Mouse (Mus musculus): ENCODE data around the gene Il1r1. TPM values are rescaled to one million over a fixed set of nuclear protein-coding genes. Genes with fewer than 3 reads are reported as not detected.

Il1r1 gene
- polyA plus RNA-seq, 1 experiment from 2014 or later, result 22.0 TPM

DNA sequence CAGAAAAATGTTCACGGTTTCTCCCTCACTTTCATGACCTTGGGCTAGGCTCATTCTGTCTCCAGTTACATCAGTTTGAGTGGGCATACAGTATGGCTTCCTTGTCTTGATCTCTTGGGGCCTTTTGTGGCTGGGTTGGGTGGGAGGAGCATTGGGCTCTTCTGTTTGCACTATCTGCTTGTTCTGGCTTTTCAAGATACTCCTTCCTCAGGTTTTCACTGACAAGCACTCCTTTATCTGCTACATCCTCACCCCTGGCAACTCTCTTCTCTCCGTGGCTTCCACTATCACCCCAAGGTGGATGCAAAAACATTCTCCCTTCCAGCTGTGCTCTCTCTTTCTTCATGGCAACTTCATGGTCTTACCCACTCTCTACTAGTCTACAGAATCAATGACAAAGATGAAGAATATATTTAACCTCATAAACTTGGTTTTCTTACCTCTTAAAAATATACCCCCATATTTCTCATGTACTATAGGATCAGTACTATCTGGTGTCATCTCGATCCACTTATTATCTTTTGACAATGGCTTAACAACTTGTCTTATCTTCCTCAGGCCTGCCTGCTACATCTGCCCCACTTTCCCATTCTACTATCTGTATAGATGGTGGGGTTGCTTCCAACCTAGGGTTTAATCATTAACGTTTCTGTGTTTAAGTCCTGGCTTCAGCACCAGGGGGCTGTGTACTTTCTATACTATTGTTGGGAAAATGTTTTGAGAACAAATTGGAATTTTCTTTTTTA is 127.5 kb downstream of the Il1r1 start:
- no peak overlapping the region; the same call in 1 of the 2 replicates for H3K27ac ChIP-seq (ENCODE audit: low read depth, low read length)
- DNase-seq (ENCODE audit: low spot score) (no peak), ATAC-seq (replicated peaks; ENCODE audit: low FRiP score) (peak; percentile 89)
- H3K4me1 ChIP-seq (replicated peaks; ENCODE audit: control insufficient read depth, insufficient read depth, low read length), result peaks cover 11% of the 10 kb centered on the region
- no peaks in the 10 kb centered on the region for H3K27me3 ChIP-seq (replicated peaks; ENCODE audit: control insufficient read depth, insufficient read depth, low read length)
- no peak overlapping the region for H3K9ac ChIP-seq (ENCODE audit: low read depth, low read length)
- H3K4me3 ChIP-seq (ENCODE audit: low read depth, low read length), result no peak overlapping the region
- no peaks in the 10 kb centered on the region for H3K36me3 ChIP-seq (ENCODE audit: control insufficient read depth, insufficient read depth, low read length)
- H3K9me3 ChIP-seq (ENCODE audit: control insufficient read depth, low read length), result no peaks in the 10 kb centered on the region
- WGBS, result 64% methylated on average over 4 of the region's 4 CpGs
- no peak overlapping the region for H3K4me2 ChIP-seq

- no peak overlapping the region for H3K4me2 ChIP-seq
- no peaks in the 10 kb centered on the region for H3K36me3 ChIP-seq (ENCODE audit: control insufficient read depth, insufficient read depth, low read length)
- WGBS, result 62% methylated on average over 2 of the region's 2 CpGs
- H3K4me1 ChIP-seq (replicated peaks; ENCODE audit: control insufficient read depth, insufficient read depth, low read length), result peaks cover 11% of the 10 kb centered on the region
- no peaks in the 10 kb centered on the region for H3K9me3 ChIP-seq (ENCODE audit: control insufficient read depth, low read length)
- no peak overlapping the region for H3K9ac ChIP-seq (ENCODE audit: low read depth, low read length)
- no peak overlapping the region for H3K27ac ChIP-seq (ENCODE audit: low read depth, low read length)
- H3K4me3 ChIP-seq (ENCODE audit: low read depth, low read length), result no peak overlapping the region
- no peak for DNase-seq (ENCODE audit: low spot score)
- no peaks in the 10 kb centered on the region for H3K27me3 ChIP-seq (replicated peaks; ENCODE audit: control insufficient read depth, insufficient read depth, low read length)
- ATAC-seq (replicated peaks; ENCODE audit: low FRiP score), result peak; percentile 13; the same call in 1 of the 2 replicates
Observed at GRCm38 (mm10) chr1:40352904-40353286, 128.0 kb downstream of the Il1r1 start.

DNA sequence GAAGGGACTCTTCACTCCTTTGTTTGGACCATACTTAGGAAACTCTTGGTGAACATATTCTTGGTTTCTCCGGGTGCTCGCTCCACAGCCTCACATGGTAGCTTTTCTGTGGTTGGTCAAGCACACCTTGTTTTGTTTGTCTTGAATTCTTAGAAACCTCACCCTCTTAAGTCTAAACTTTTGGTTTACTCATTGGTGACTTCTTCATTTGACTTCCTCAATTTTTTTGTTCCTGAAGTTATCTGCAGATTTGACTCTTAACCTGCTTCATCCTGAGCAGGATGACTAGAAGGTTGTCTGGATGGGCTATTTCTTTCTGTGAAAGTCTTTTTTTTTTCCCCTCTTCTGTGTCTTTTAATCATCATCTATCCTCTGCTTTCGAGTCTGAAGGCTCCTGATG is 129.8 kb downstream of the Il1r1 start:
- Histone ChIP-seq H3K4me2 (no peak overlapping the region), H3K27me3 (replicated peaks; ENCODE audit: control insufficient read depth, insufficient read depth, low read length) (no peaks in the 10 kb centered on the region), H3K36me3 (ENCODE audit: control insufficient read depth, insufficient read depth, low read length) (no peaks in the 10 kb centered on the region), H3K9me3 (ENCODE audit: control insufficient read depth, low read length) (no peaks in the 10 kb centered on the region), H3K9ac (ENCODE audit: low read depth, low read length) (no peak overlapping the region), H3K4me3 (ENCODE audit: low read depth, low read length) (no peak overlapping the region), H3K4me1 (replicated peaks; ENCODE audit: control insufficient read depth, insufficient read depth, low read length) (peaks cover 20% of the 10 kb centered on the region), H3K27ac (ENCODE audit: low read depth, low read length) (no peak overlapping the region)
- WGBS, result 72% methylated on average over 3 of the region's 3 CpGs
- DNase-seq (ENCODE audit: low spot score), result no peak
- no peak for ATAC-seq (replicated peaks; ENCODE audit: low FRiP score)

- DNase-seq (ENCODE audit: low spot score), result no peak
- Histone ChIP-seq H3K36me3 (ENCODE audit: control insufficient read depth, insufficient read depth, low read length) (no peaks in the 10 kb centered on the region), H3K27ac (ENCODE audit: low read depth, low read length) (no peak overlapping the region), H3K4me3 (ENCODE audit: low read depth, low read length) (no peak overlapping the region), H3K27me3 (replicated peaks; ENCODE audit: control insufficient read depth, insufficient read depth, low read length) (no peaks in the 10 kb centered on the region), H3K4me2 (no peak overlapping the region), H3K9me3 (ENCODE audit: control insufficient read depth, low read length) (no peaks in the 10 kb centered on the region), H3K9ac (ENCODE audit: low read depth, low read length) (no peak overlapping the region), H3K4me1 (replicated peaks; ENCODE audit: control insufficient read depth, insufficient read depth, low read length) (peaks cover 23% of the 10 kb centered on the region)
- WGBS, result 67% methylated on average over 4 of the region's 4 CpGs
- no peak for ATAC-seq (replicated peaks; ENCODE audit: low FRiP score)
Observed at GRCm38 (mm10) chr1:40355431-40355843, 130.6 kb downstream of the Il1r1 start.

- no peak overlapping the region for H3K9ac ChIP-seq (ENCODE audit: low read depth, low read length)
Observed at GRCm38 (mm10) chr1:40355904-40356521, 131.1 kb downstream of the Il1r1 start.

DNA sequence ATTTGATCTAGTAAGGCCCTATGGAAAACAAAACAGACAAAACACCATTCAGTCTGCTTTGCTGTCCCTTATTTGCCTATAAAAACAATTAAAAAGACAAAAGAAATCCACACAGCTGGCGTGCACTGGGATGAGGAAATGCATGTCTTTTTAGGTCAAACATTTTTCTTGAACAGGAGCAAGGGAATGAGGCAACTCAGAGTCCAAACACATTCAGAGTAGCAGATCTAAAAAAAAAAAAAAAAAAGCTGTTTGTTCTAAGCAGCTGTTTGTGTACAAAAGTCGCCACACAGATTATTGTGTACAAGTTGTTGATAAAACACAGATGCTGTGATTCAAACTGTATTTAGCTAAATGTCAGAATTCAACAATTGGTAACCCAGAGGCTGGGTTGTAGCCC is 133.0 kb downstream of the Il1r1 start:
- Histone ChIP-seq H3K4me3 (ENCODE audit: low read depth, low read length) (no peak overlapping the region), H3K36me3 (ENCODE audit: control insufficient read depth, insufficient read depth, low read length) (no peaks in the 10 kb centered on the region), H3K9ac (ENCODE audit: low read depth, low read length) (no peak overlapping the region), H3K4me2 (no peak overlapping the region), H3K9me3 (ENCODE audit: control insufficient read depth, low read length) (no peaks in the 10 kb centered on the region), H3K4me1 (replicated peaks; ENCODE audit: control insufficient read depth, insufficient read depth, low read length) (peaks cover 16% of the 10 kb centered on the region), H3K27me3 (replicated peaks; ENCODE audit: control insufficient read depth, insufficient read depth, low read length) (no peaks in the 10 kb centered on the region), H3K27ac (ENCODE audit: low read depth, low read length) (no peak overlapping the region)
- WGBS, result 61% methylated on average over 2 of the region's 2 CpGs
- no peak for ATAC-seq (replicated peaks; ENCODE audit: low FRiP score)
- DNase-seq (ENCODE audit: low spot score), result no peak

More at GRCm38 (mm10) chr1:40355904-40356521, 131.1 kb downstream of the Il1r1 start:
- ATAC-seq (replicated peaks; ENCODE audit: low FRiP score), result no peak
- DNase-seq (ENCODE audit: low spot score), result no peak
- no peaks in the 10 kb centered on the region for H3K9me3 ChIP-seq (ENCODE audit: control insufficient read depth, low read length)
- no peak overlapping the region for H3K4me2 ChIP-seq
- no peak overlapping the region for H3K4me3 ChIP-seq (ENCODE audit: low read depth, low read length)
- H3K27ac ChIP-seq (ENCODE audit: low read depth, low read length), result no peak overlapping the region
- 45% methylated on average over 10 of the region's 10 CpGs for WGBS
- H3K36me3 ChIP-seq (ENCODE audit: control insufficient read depth, insufficient read depth, low read length), result no peaks in the 10 kb centered on the region
- H3K4me1 ChIP-seq (replicated peaks; ENCODE audit: control insufficient read depth, insufficient read depth, low read length), result peaks cover 23% of the 10 kb centered on the region
- H3K27me3 ChIP-seq (replicated peaks; ENCODE audit: control insufficient read depth, insufficient read depth, low read length), result no peaks in the 10 kb centered on the region

DNA sequence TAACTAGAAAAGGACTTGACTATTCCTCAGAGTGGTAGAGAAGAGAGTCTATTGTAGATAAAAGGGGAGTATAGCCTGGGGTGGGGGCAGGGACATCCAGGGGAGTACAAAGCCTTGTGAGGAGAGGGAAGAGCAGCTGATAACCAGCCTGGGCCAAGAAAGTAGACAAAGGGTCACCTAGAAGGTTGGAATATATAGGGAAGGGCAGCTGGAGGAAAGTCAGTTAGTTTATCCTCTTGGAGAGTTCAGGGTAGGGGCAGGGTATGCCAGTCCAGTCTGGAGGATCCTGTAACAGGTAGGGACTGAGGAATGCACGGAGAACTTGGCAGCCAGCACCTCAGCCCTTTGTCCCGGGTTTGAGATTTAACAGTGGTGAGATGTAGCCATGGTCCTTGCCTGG is 133.5 kb downstream of the Il1r1 start:
- no peaks in the 10 kb centered on the region for H3K27me3 ChIP-seq (replicated peaks; ENCODE audit: control insufficient read depth, insufficient read depth, low read length)
- peaks cover 16% of the 10 kb centered on the region for H3K4me1 ChIP-seq (replicated peaks; ENCODE audit: control insufficient read depth, insufficient read depth, low read length)
- DNase-seq (ENCODE audit: low spot score) (no peak), ATAC-seq (replicated peaks; ENCODE audit: low FRiP score) (no peak)
- no peak overlapping the region for H3K4me3 ChIP-seq (ENCODE audit: low read depth, low read length)
- H3K36me3 ChIP-seq (ENCODE audit: control insufficient read depth, insufficient read depth, low read length), result no peaks in the 10 kb centered on the region
- no peaks in the 10 kb centered on the region for H3K9me3 ChIP-seq (ENCODE audit: control insufficient read depth, low read length)
- H3K4me2 ChIP-seq, result no peak overlapping the region
- 73% methylated on average over 2 of the region's 2 CpGs for WGBS
- no peak overlapping the region for H3K9ac ChIP-seq (ENCODE audit: low read depth, low read length)
- no peak overlapping the region for H3K27ac ChIP-seq (ENCODE audit: low read depth, low read length)

GRCm38 (mm10) chr1:40358771-40359181 is 133.9 kb downstream of the Il1r1 start:
- Histone ChIP-seq H3K9me3 (ENCODE audit: control insufficient read depth, low read length) (no peaks in the 10 kb centered on the region), H3K36me3 (ENCODE audit: control insufficient read depth, insufficient read depth, low read length) (no peaks in the 10 kb centered on the region), H3K4me1 (replicated peaks; ENCODE audit: control insufficient read depth, insufficient read depth, low read length) (peaks cover 16% of the 10 kb centered on the region), H3K9ac (ENCODE audit: low read depth, low read length) (no peak overlapping the region), H3K27me3 (replicated peaks; ENCODE audit: control insufficient read depth, insufficient read depth, low read length) (no peaks in the 10 kb centered on the region), H3K27ac (ENCODE audit: low read depth, low read length) (no peak overlapping the region), H3K4me3 (ENCODE audit: low read depth, low read length) (no peak overlapping the region), H3K4me2 (no peak overlapping the region)
- WGBS, result 45% methylated on average over 4 of the region's 4 CpGs
- ATAC-seq (replicated peaks; ENCODE audit: low FRiP score) (peak; percentile 31; the same call in 1 of the 2 replicates), DNase-seq (ENCODE audit: low spot score) (no peak)

GRCm38 (mm10) chr1:40359731-40360130 is 134.9 kb downstream of the Il1r1 start:
- Histone ChIP-seq H3K27me3 (replicated peaks; ENCODE audit: control insufficient read depth, insufficient read depth, low read length) (no peaks in the 10 kb centered on the region), H3K27ac (ENCODE audit: low read depth, low read length) (no peak overlapping the region), H3K4me3 (ENCODE audit: low read depth, low read length) (no peak overlapping the region), H3K4me1 (replicated peaks; ENCODE audit: control insufficient read depth, insufficient read depth, low read length) (peaks cover 16% of the 10 kb centered on the region), H3K9me3 (ENCODE audit: control insufficient read depth, low read length) (no peaks in the 10 kb centered on the region), H3K4me2 (no peak overlapping the region), H3K9ac (ENCODE audit: low read depth, low read length) (no peak overlapping the region), H3K36me3 (ENCODE audit: control insufficient read depth, insufficient read depth, low read length) (no peaks in the 10 kb centered on the region)
- DNase-seq (ENCODE audit: low spot score), result no peak
- WGBS, result 48% methylated on average over 2 of the region's 2 CpGs
- ATAC-seq (replicated peaks; ENCODE audit: low FRiP score), result no peak
